Mouse (Mus musculus) neural tube, embryonic 11.5 days (tissue): ENCODE measurements around the gene Akap12. TPM values are rescaled to one million over a fixed set of nuclear protein-coding genes. Genes with fewer than 3 reads are reported as not detected.

Experiments used
- ATAC-seq: fragments of 200-750 bp; cut with Nextera tagmentation; 2 replicates; pipeline ENCODE4 v1.8.0; 2017; ENCODE audit warnings: moderate number of reproducible peaks, mild to moderate bottlenecking, moderate TSS enrichment, moderate library complexity; ENCODE audit not compliant: insufficient read depth, low FRiP score, low TSS enrichment
- DNase-seq: peaks from one replicate; pipeline ENCODE4 v3.0.0-alpha.2; 2015; ENCODE audit warnings: low spot score
- H3K27ac ChIP-seq: fragments of 300-500 bp; sonication (generic); 2 replicates; pipeline ENCODE4 v1.5.1; 2014; ENCODE audit warnings: low read depth, mild to moderate bottlenecking, low read length
- H3K27me3 ChIP-seq: fragments of 300-500 bp; sonication (generic); 2 replicates; pipeline ENCODE4 v1.6.1; 2014; ENCODE audit warnings: mild to moderate bottlenecking, low read length, mixed read lengths; ENCODE audit not compliant: control insufficient read depth, insufficient read depth
- H3K36me3 ChIP-seq: fragments of 300-500 bp; sonication (generic); 2 replicates; pipeline ENCODE4 v1.6.1; 2014; ENCODE audit warnings: mild to moderate bottlenecking, low read length, moderate library complexity, mixed read lengths; ENCODE audit not compliant: control insufficient read depth, insufficient read depth
- H3K4me1 ChIP-seq: fragments of 300-500 bp; sonication (generic); 2 replicates; pipeline ENCODE4 v1.6.1; 2014; ENCODE audit warnings: low read length, mixed read lengths; ENCODE audit not compliant: control insufficient read depth, insufficient read depth
- H3K4me2 ChIP-seq: fragments of 300-500 bp; sonication (generic); 2 replicates; pipeline ENCODE4 v1.6.1; 2014; ENCODE audit warnings: low read depth, mild to moderate bottlenecking, moderate library complexity
- H3K4me3 ChIP-seq: fragments of 300-500 bp; sonication (generic); 2 replicates; pipeline ENCODE4 v1.5.1; 2014; ENCODE audit warnings: low read depth, low read length
- H3K9ac ChIP-seq: fragments of 300-500 bp; sonication (generic); 2 replicates; pipeline ENCODE4 v1.6.1; 2014; ENCODE audit warnings: mild to moderate bottlenecking, low read length
- H3K9me3 ChIP-seq: fragments of 300-500 bp; sonication (generic); 2 replicates; pipeline ENCODE4 v1.6.1; 2016; ENCODE audit warnings: low read length; ENCODE audit not compliant: control insufficient read depth
- WGBS: fragments of 180-500 bp; shearing (Covaris S2); extraction: QIAGEN DNeasy Blood & Tissue Kit; methylation state at CpG from one replicate; pipeline ENCODE4 v1.1.7; 2014; 5-methylcytosine and 5-hydroxymethylcytosine counted together
- polyA plus RNA-seq: library from polyadenylated mRNA; unstranded; fragments of >200 nt; fragmentation: Nextera tagmentation; extraction: Ambion mirVana; gene quantifications from 2 replicates; pipeline ENCODE4 v1.2.1, GENCODE M21; 2014

The Akap12 gene
- polyA plus RNA-seq, 1 experiment from 2014 or later, result 74.4 TPM

DNA sequence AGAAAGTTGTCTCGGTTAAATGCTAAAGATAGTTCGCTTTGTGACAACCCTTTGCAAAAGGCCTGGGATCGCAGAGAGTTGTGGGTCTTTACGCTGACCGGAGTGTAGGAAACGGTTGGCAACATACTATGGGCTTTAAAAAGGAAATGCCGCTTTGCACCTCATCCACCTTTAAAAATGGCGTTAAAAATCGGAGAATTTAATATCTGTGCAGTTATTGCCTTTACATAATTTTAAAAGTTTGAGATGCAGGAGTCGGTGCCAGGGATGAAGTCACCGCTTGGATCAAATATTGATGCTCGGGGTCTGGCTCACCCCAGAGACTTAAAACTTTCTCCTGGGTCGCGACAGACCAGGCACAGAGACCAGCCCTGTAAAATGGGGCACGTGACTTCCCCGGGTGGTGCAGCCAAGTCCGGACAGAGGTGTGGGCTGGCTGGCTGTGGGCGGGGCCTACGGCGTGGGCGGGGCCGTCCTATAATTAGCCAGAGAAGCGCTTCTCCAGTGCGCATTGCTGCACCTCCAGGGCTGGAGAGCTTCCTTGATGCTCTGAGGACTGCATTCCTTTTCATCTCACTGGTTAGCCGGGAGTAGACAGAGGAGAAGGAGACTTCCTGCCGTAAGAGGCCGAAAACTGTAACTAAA is 68.0 kb downstream of the Akap12 start:
- DNase-seq (peak; percentile 78), ATAC-seq (peak; percentile 77)
- Histone ChIP-seq H3K4me1 (peaks cover 16% of the 10 kb centered on the region), H3K27me3 (no peaks in the 10 kb centered on the region), H3K4me3 (peak overlapping the region; percentile 18), H3K36me3 (no peaks in the 10 kb centered on the region), H3K4me2 (peak overlapping the region; percentile 39), H3K9ac (no peak overlapping the region), H3K27ac (no peak overlapping the region), H3K9me3 (no peaks in the 10 kb centered on the region)
- 8% methylated on average over 27 of the region's 27 CpGs for WGBS

- Histone ChIP-seq H3K9ac (no peak overlapping the region), H3K4me2 (no peak overlapping the region; the same call in 1 of the 2 replicates)
Measured at GRCm38 (mm10) chr10:4338863-4339461, 72.8 kb downstream of the Akap12 start.

DNA sequence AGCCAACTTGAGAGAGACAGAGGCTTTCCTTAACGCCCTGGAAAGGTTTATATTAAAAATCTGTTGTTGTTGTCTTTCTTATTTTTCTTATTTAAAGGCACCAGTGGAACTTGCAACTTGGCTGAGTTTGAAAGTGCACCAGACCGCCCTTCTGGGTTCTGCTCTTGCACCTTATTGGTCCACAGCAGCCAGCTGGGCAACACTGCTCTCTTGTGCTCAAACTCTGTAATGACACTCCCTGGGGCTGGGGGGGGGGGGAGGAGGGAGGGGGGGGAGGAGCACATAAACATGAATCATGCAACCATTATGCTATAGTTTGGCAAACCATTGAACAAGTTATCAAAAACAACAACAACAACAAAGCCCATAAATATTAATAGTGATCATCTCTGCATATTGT is 75.2 kb downstream of the Akap12 start:
- Histone ChIP-seq H3K4me2 (no peak overlapping the region), H3K36me3 (no peaks in the 10 kb centered on the region), H3K9ac (no peak overlapping the region), H3K27ac (no peak overlapping the region), H3K9me3 (no peaks in the 10 kb centered on the region), H3K27me3 (no peaks in the 10 kb centered on the region), H3K4me3 (no peak overlapping the region), H3K4me1 (peaks cover 2% of the 10 kb centered on the region)
- ATAC-seq, result no peak
- no peak for DNase-seq
- WGBS, result 29% methylated on average over 2 of the region's 2 CpGs

More at GRCm38 (mm10) chr10:4338863-4339461, 72.8 kb downstream of the Akap12 start:
- WGBS, result 69% methylated on average over 15 of the region's 15 CpGs
- H3K4me1 ChIP-seq, result peaks cover 3% of the 10 kb centered on the region
- no peaks in the 10 kb centered on the region for H3K9me3 ChIP-seq
- DNase-seq, result peak; percentile 52
- H3K27me3 ChIP-seq, result no peaks in the 10 kb centered on the region
- no peak for ATAC-seq
- H3K4me3 ChIP-seq, result no peak overlapping the region
- H3K36me3 ChIP-seq, result no peaks in the 10 kb centered on the region
- H3K27ac ChIP-seq, result no peak overlapping the region

- no peak overlapping the region for H3K27ac ChIP-seq
Measured at GRCm38 (mm10) chr10:4346489-4347135, 80.4 kb downstream of the Akap12 start.

DNA sequence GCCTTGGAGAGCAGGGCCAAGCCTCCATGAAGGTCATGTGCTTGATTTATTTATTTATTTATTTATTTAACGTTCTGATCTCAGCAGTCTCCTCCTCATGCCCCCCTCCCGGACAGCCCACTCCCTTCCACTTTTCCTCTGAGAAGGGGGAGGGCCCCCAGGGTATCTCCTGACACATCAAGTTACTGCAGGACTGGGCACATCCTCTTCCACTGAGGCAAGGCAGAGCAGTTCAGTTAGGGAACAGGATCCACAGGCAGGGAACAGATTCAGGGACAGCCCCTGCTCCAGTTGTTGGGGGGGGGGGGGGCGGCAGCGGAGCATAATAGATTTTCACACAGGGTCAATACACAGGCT is 80.9 kb downstream of the Akap12 start:
- no peak overlapping the region for H3K9ac ChIP-seq
- no peak for DNase-seq
- ATAC-seq, result peak; percentile 75
- no peak overlapping the region for H3K4me2 ChIP-seq
- 70% methylated on average over 4 of the region's 4 CpGs for WGBS
- H3K27me3 ChIP-seq, result no peaks in the 10 kb centered on the region
- peaks cover 5% of the 10 kb centered on the region for H3K4me1 ChIP-seq
- H3K9me3 ChIP-seq, result no peaks in the 10 kb centered on the region
- no peak overlapping the region for H3K27ac ChIP-seq
- no peaks in the 10 kb centered on the region for H3K36me3 ChIP-seq
- H3K4me3 ChIP-seq, result no peak overlapping the region

More at GRCm38 (mm10) chr10:4346489-4347135, 80.4 kb downstream of the Akap12 start:
- Histone ChIP-seq H3K36me3 (no peaks in the 10 kb centered on the region), H3K4me2 (peak overlapping the region; percentile 43), H3K4me1 (peaks cover 5% of the 10 kb centered on the region), H3K9me3 (no peaks in the 10 kb centered on the region), H3K27me3 (no peaks in the 10 kb centered on the region), H3K4me3 (peak overlapping the region; percentile 6; the same call in 1 of the 2 replicates), H3K9ac (no peak overlapping the region; the same call in 1 of the 2 replicates)
- 5% methylated on average over 27 of the region's 28 CpGs for WGBS
- ATAC-seq (peak; percentile 89), DNase-seq (peak; percentile 91)

DNA sequence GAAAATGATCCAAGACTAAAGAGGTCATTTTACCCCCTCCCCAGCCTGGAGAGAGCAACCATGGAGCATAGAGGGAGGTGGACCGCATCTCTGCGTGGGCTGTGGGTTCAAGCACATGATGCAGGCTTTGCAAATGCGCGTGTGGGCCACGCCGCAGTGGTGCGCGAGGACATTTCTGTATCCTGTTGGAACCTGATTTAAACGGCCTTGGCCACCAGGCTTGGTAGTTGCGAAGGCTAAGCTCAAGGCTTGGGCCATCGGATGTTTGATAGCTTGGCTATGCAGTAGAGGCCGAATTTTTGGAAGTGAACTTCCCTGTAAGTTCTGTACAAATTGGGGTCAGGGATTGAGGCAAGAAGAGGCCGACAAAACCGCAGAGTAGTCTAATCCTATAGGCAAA is 81.4 kb downstream of the Akap12 start:
- no peaks in the 10 kb centered on the region for H3K9me3 ChIP-seq
- H3K36me3 ChIP-seq, result no peaks in the 10 kb centered on the region
- no peak overlapping the region for H3K4me3 ChIP-seq
- 97% methylated on average over 14 of the region's 14 CpGs for WGBS
- DNase-seq (no peak), ATAC-seq (no peak)
- H3K4me2 ChIP-seq, result no peak overlapping the region
- peaks cover 5% of the 10 kb centered on the region for H3K4me1 ChIP-seq
- H3K27me3 ChIP-seq, result no peaks in the 10 kb centered on the region
- H3K9ac ChIP-seq, result no peak overlapping the region
- H3K27ac ChIP-seq, result no peak overlapping the region

- Histone ChIP-seq H3K4me1 (no peaks in the 10 kb centered on the region), H3K4me2 (no peak overlapping the region), H3K36me3 (peaks cover 8% of the 10 kb centered on the region), H3K4me3 (no peak overlapping the region), H3K27ac (no peak overlapping the region), H3K9ac (no peak overlapping the region), H3K9me3 (no peaks in the 10 kb centered on the region), H3K27me3 (no peaks in the 10 kb centered on the region)
- DNase-seq (no peak), ATAC-seq (no peak)
- WGBS, result 93% methylated on average over 38 of the region's 38 CpGs
Measured at GRCm38 (mm10) chr10:4354371-4355260, 88.4 kb downstream of the Akap12 start.

GRCm38 (mm10) chr10:4355882-4356451 is 89.8 kb downstream of the Akap12 start:
- H3K9me3 ChIP-seq, result no peaks in the 10 kb centered on the region
- ATAC-seq (no peak), DNase-seq (no peak)
- H3K4me3 ChIP-seq, result no peak overlapping the region
- WGBS, result 88% methylated on average over 19 of the region's 19 CpGs
- no peak overlapping the region for H3K9ac ChIP-seq
- H3K4me1 ChIP-seq, result no peaks in the 10 kb centered on the region
- H3K27me3 ChIP-seq, result no peaks in the 10 kb centered on the region
- no peak overlapping the region for H3K4me2 ChIP-seq
- no peak overlapping the region for H3K27ac ChIP-seq
- peaks cover 8% of the 10 kb centered on the region for H3K36me3 ChIP-seq
